Mouse (Mus musculus): ENCODE data around the gene Pawr. TPM values are rescaled to one million over a fixed set of nuclear protein-coding genes. Genes with fewer than 3 reads are reported as not detected.

The Pawr gene
- total RNA-seq, 2 experiments from 2014 or later: 2.6 to 2.7 TPM

Small RNA genes within 50 kb of the gene (microRNA-seq; reads per million reads assigned to microRNA genes)
- 0 reads per million in 2 experiments for gene Gm25591

Other genes starting within 250 kb of the Pawr start
- gene Ppp1r12a, start 169.9 kb upstream of the Pawr start, total RNA-seq (2021): 100 to 1,000 TPM; 128 to 134 TPM

Measured in layer of hippocampus, adult 18-20 months (tissue).